Mouse (Mus musculus): ENCODE data around the gene Trpm6.

The Trpm6 gene

GRCm38 (mm10) chr19:18889117-18889627 is 139.4 kb downstream of the Trpm6 start:
- DNase-seq (ENCODE audit: low spot score in 2 of 2) = no peak

DNA sequence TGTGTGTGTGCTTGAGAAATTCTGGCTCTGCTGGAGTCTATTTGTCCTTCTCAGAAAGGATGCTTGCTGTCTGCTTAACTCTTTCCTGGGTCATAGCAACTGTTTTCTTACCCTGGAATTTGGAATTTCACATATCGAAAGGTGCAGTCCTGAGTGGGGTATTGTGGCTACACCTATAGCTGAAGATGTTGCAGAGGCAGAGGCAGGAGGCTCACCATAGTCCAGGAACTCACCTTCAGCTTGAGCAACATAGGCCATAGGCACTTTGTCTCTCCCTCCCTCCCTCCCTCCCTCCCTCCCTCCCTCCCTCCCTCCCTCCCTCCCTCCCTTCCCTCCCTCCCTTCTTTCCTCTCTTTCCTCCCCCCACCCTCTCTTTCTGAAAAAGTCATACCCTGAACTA is 139.8 kb downstream of the Trpm6 start:
- no peak for DNase-seq (ENCODE audit: low spot score in 2 of 2)

DNA sequence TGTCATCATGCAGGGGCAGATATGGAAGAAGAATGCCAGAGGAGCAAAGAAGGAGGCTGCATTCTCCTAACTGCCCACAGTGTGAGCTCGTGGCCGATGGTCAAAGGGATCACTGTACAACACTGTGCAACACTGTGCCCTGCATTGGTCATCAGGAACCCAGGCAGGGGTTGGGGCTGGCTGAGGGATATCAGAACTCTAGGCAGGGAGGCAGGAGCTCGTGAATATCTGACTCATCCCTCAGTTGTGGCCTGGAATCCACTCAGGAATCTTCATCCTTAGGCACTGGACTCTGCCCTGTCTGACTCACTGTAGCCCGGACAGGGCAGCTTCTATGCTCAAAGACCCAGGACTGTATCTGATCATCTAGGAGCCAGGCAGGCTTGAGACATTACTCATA is 140.4 kb downstream of the Trpm6 start:
- no peak for DNase-seq (ENCODE audit: low spot score in 2 of 2)

DNA sequence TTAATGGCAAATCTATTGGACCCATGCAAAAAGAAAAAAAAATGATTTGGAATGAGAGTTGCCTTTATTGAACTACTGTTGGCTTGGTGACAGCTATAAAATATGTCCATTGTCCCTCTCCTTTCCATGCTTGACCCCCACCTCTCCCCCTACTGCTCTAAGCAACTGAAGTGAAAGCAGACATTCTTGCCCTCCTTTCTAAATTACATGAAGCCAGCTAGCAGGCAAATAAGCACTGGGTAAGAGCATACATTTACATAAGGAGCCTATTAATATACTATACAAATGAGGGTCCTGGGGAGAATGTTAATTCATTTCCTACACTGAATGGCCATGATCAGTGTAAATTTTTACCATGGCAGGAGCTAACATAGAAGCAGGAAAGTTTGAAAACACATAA is 148.5 kb downstream of the Trpm6 start:
- no peak for DNase-seq (ENCODE audit: low spot score in 2 of 2)

GRCm38 (mm10) chr19:18902041-18902693 is 152.4 kb downstream of the Trpm6 start:
- no peak for DNase-seq (ENCODE audit: low spot score in 2 of 2)

- no peak for DNase-seq (ENCODE audit: low spot score in 2 of 2)
Measured at GRCm38 (mm10) chr19:18902694-18903067, 152.9 kb downstream of the Trpm6 start.

DNA sequence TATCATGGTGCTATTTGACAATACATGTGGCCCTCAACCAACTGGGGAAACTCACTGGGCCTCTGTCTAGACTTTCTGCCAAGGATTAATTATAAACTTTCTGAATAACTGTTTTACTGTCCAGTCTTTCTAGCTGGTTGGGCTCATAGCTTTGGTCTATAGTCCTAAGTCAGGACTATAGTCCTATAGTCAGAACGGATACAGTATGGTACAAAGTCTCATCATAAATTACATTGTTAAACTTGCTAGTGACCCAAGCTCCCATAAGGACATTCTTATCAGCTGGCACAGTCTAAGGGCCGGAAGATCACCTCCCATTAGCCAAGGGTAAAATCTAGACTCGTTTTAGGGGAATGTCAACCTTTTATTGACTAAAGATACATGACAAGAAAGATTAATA is 155.7 kb downstream of the Trpm6 start:
- DNase-seq (ENCODE audit: low spot score in 2 of 2) = no peak

- DNase-seq (ENCODE audit: low spot score in 2 of 2) = no peak
Measured at GRCm38 (mm10) chr19:18909641-18910040, 159.9 kb downstream of the Trpm6 start.

DNA sequence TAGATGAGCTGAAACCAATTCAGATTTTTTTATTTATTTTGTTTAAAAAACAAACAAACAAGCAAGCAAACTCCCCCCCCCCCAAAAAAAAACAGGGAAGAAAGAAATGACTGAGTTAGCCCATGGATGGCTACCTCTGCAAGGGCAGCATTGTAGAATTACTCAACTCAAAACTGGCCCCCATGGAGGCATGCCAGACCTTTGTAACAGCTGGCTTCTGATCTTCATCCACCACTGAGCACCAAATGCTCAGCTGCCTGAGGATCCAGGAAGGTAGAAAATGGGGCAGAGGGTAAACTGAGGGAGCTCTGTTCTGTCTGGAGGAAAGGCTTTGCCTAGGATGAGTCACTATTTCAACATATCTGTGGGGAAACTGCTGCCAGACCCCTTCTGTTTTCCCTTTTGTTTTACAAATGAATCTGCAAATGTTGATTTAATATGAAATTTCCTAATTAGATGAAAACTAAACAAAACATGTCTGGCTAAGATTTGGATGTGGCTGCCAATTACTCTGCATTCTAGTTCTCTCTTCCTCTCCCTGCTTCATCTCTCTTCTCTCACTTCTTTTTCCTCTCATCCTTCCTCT is 162.1 kb downstream of the Trpm6 start:
- no peak for DNase-seq (ENCODE audit: low spot score in 2 of 2)

DNA sequence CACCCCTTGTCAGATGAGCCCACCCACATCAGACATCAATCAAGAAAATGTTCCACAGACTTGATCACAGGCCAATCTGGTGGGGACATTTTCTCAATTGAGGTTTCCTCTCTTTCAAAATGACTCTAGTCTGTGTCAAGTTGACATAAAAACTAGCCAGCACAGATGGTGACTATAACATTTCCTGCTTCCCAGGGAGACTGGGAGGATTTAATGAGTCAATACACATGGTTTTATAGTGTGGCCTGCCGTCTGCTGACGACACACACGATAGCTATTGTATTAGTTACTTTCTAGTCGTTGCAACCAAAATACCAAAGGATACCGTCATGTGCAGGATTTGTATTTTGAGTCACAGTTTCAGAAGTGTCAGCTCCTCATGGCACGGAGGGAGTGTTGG is 191.6 kb downstream of the Trpm6 start:
- DNase-seq (ENCODE audit: low spot score in 2 of 2) = no peak

Measured in spleen, postnatal 36 days (tissue).